Mouse (Mus musculus) heart, adult 18-20 months (tissue): ENCODE results near the gene Slc30a10. TPM values are rescaled to one million over a fixed set of nuclear protein-coding genes. Genes with fewer than 3 reads are reported as not detected.

Source experiments
- DNase-seq, 2 experiments: peaks; one replicate each; pipeline ENCODE4 v3.0.0; 2021 to 2022; ENCODE audit warnings: mixed read lengths in 1 of 2
- total RNA-seq, 2 experiments: library from RNA; stranded (reverse); gene quantifications; 2 replicates each; pipeline ENCODE4 v1.2.3; 2021

The Slc30a10 gene
- total RNA-seq, 2 experiments from 2014 or later, result not detected

DNA sequence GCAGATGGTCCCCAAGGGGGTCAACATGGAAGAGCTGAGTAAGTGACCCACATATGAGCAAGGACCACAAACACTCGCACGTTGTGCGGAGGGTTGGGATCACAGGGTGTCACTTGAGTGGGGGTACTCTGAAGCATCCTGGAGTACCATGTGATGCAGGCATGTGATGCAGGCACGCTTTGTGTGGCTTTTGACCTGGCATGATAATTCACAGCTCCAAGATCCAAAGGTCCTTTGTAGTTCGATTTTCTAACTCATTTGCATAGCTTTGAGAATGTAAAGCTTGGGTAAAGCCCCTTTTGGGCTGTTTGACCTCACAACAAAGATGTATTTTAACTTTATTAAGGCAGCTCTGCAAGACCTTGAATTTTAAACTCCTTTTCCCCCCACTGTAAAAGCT lies 8.2 kb downstream of the Slc30a10 start:
- no peak for DNase-seq

GRCm38 (mm10) chr1:185469551-185470021 lies 14.9 kb downstream of the Slc30a10 start:
- no peak for DNase-seq

DNA sequence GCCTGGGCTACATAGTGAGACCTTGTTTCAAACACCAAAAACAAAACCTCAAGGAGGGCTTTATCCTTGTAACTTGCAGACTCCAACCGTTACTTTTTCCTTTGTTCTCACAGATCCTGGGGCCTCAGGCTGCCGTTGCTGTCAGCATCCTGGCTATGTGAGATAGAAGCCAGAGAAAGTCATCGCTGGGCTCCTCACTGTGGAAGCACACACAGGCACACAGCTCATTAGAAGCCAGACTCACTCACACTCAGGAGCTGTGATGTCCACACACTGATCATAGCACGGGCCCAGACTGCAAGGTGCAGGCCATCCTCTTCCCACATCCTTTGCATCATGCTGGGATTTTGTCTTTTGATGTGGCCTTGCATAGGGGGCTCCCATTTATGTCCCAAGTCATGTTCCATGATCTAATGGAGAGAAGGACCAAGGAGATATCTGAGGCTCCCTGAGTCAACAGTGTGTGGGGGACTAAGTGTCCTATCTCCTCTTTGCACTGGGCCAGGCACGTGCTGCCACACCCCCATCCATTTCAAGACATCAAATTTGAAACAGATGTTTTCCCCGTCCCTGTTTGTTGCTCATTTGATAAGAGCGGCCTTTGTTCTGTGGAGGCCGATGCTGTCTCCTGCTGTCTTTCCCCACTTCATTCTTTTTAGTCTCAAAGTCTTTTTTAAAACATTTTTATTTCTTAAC lies 17.5 kb downstream of the Slc30a10 start:
- DNase-seq, result no peak

- DNase-seq, result no peak
These were observed 18.1 kb downstream of the Slc30a10 start for GRCm38 (mm10) chr1:185472730-185473129.

- no peak for DNase-seq
These were observed 18.8 kb downstream of the Slc30a10 start for GRCm38 (mm10) chr1:185473437-185473836.

- DNase-seq, result no peak
These were observed 25.2 kb downstream of the Slc30a10 start for GRCm38 (mm10) chr1:185479861-185480260.

GRCm38 (mm10) chr1:185482001-185482761 lies 27.5 kb downstream of the Slc30a10 start:
- no peak for DNase-seq

- DNase-seq, result no peak
These were observed 28.1 kb downstream of the Slc30a10 start for GRCm38 (mm10) chr1:185482762-185483161.

GRCm38 (mm10) chr1:185483356-185484057 lies 28.9 kb downstream of the Slc30a10 start:
- DNase-seq, result no peak

DNA sequence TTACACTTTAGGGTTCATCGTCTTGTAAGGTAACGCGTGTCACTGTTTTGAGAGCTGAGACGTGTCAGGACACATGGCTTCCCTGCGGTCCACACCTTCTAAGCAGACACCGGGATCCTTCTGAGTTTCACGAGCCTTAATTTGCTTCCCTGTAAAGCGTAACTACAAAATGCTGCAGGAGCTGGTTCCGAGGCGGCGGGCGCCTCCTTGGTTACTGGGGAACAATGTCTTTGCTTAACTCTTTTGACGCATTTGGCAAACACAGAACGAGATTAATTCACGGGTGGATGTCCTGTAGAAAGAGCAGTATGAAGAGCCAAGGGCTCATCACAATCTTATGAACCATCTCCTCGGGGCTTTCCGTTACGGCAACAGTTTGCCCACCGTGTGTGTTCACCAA lies 29.6 kb downstream of the Slc30a10 start:
- no peak for DNase-seq

- DNase-seq, result no peak
These were observed 35.2 kb downstream of the Slc30a10 start for GRCm38 (mm10) chr1:185489893-185490292.

DNA sequence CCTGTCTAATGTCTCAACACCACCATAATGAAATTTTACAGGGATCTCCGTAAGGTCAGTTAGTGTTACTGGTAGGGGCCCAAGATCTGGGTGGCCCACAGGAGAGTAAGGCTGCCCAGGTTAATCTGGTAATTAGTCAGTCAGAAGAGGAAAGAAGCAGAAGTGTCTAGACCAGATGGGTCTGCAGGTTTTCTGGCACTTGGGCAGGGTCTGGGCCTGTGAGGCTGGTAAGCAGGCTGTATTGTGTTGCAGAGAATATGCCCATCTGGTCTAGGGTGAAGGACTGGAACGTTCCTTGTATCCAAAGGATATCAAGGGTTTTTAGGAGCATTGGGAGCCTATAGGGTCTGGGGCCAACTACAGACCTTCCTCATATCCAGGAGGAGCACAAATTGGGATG lies 36.0 kb downstream of the Slc30a10 start:
- no peak for DNase-seq

- DNase-seq, result no peak
These were observed 38.9 kb downstream of the Slc30a10 start for GRCm38 (mm10) chr1:185493439-185494034.

GRCm38 (mm10) chr1:185496791-185497460 lies 42.3 kb downstream of the Slc30a10 start:
- no peak for DNase-seq

GRCm38 (mm10) chr1:185500602-185501001 lies 46.0 kb downstream of the Slc30a10 start:
- DNase-seq, result no peak

DNA sequence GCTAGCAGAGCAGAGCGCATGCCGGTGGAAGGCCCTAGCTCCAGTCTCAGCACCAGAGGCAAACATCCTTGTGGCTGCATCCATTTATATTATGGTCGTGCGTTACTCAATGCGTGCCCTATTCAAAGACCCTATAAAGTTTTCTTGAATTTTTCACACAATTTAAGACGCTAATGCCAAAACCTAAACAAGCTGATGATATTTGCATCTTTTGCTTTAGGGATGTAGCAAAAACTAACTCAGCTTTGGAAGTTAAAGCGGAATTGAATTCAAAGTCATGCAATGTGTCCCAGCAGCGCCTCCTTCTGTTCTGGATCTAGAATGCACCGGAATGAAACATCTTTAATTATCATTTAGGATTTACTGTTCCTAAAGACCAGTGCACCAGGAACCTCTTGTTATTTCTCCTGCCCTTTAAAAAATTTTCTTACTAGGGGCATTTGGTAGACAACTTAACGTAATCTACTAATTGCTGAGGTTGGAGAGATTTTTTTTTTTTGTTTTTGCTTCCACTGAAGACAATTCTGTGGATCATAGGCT lies 47.2 kb downstream of the Slc30a10 start:
- DNase-seq, result peak in 1 of 2 experiments; percentile 20

DNA sequence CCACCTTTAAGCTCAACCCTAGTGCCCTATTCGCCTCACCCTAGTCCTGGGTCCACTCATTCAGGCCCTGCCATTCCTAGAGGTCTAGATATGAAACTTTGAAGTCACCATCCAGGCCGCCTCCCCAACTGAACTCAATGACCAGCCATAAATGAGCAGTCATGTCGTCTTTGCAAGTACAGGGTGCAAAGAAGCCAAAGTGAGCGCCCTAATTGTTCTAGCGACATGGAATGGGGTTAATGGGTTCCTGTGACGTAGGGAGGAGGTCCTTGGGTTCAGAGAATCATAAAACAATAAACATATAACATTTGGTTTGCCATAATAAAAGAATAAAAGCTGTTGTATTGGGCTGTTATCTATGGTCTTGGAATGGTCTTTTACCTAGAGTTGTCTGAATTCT lies 47.9 kb downstream of the Slc30a10 start:
- DNase-seq, result no peak

GRCm38 (mm10) chr1:185509042-185509441 lies 54.4 kb downstream of the Slc30a10 start:
- no peak for DNase-seq

- no peak for DNase-seq
These were observed 56.7 kb downstream of the Slc30a10 start for GRCm38 (mm10) chr1:185511306-185511705.

DNA sequence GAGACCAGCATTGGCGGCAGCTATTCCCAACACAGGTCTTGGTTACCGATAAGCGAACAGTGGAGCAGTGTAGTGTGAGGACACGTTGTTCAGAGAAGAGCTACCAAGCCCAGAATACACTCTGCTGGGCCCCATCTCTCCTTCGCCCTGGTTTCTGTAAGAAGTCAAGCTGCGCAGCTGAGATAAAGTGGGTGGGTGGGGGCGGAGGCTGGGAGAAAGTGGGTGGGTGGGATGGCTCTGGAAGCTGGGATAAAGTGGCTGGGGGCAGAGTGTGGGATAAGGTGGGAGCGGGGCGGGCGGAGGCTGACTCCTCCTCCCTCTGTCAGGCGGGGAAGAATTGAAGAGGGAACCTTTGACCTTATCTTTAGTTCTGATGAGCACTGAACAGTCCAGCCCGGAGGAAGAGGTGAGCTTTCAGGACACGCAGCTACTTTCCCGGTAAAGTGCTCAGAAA lies 60.9 kb downstream of the Slc30a10 start:
- DNase-seq, result no peak

DNA sequence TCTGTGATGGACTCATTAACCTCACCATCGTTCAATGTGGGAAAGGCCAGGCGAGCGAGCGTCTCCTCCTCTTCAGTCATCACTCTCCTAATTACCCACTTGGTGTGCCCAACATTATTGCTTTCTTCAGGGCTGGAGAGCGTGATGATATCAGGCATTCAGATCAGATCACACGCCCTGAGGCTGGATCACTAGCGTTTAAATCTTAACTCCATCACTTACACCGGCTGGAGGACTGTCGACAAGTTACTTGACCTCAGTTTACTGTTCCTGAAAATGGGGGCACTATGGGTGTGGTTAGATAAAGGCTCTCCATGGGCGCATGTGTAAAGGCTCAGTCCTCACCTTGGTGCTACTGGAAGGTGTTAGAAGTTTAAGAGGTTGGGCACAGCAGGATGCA lies 61.4 kb downstream of the Slc30a10 start:
- no peak for DNase-seq

DNA sequence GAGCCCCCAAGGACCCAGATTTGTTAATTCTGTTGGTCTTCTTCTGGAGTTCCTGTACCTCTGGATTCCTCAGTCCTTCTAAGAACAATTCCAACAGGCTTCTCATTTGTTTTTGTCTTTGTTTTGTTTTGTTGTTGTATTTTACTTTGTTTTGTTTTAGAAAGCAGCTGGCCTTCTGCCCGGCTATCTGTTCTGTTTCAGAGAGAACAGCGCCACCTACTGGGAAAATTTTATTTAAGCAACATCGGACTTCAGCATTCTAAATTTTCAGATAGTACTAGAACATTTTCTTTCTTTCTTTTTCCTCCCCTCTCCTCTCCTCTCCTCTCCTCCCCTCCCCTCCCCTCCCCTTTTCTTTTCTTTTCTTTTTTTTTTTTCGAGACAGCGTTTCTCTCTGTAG lies 62.9 kb downstream of the Slc30a10 start:
- peak; percentile 6 to 47 for DNase-seq
